ENCODE assay signal across 26 mouse cellular contexts in the genomic region with DNA sequence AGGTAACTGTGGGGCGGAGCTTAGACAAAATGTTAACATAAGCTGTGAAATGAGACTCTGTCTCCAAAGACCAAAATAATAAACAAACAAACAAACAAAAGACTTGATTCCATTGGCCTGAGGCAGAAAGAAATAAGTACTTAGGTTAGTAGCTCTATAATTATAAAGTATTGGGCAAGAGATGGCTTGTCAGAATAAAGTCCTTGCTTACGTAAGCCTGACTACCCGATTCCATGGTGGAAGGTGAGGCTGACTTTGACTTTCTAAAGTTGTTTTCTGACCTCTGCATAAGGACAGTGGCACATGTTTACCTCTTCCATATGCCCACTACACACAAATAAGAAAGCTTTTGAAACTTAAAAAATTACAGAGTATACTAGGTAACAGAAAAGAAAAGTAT.
"Had no signal": no experiment of that assay in that cellular context is flagged by ENCODE, and none has a peak within 500 bp of the region (broad histone marks: within the 10 kb centered on the region; RNA-seq: fewer than 3 reads in every experiment).

No protein-coding gene starts in this region.

- H3K9me3 ChIP-seq: embryonic facial prominence, embryonic 12.5 days; embryonic facial prominence, embryonic 13.5 days; embryonic facial prominence, embryonic 15.5 days; forebrain, embryonic 15.5 days had no signal

- DNase-seq: cerebellum, adult 9-10 months; cerebellum, adult 9-11 months; cerebellum, postnatal 10 days; cerebellum, postnatal 14 days; cerebellum, postnatal 25 days; cerebellum, postnatal 36 days; embryo, embryonic 11 days; forebrain, postnatal 0 days; gastrocnemius, adult 2 months; gastrocnemius, postnatal 10 days; gastrocnemius, postnatal 14 days; gastrocnemius, postnatal 25 days; gastrocnemius, postnatal 36 days; heart, adult 18-20 months; heart, adult 2 months had no signal

- ATAC-seq: forebrain, embryonic 13.5 days; forebrain, embryonic 14.5 days; forebrain, embryonic 15.5 days; forebrain, embryonic 16.5 days; forebrain, postnatal 0 days had no signal

- H3K4me1 ChIP-seq: embryonic facial prominence, embryonic 10.5 days; embryonic facial prominence, embryonic 12.5 days; embryonic facial prominence, embryonic 13.5 days; embryonic facial prominence, embryonic 15.5 days; forebrain, embryonic 10.5 days; forebrain, embryonic 12.5 days; forebrain, embryonic 13.5 days; forebrain, embryonic 15.5 days had no signal

- H3K36me3 ChIP-seq: embryonic facial prominence, embryonic 10.5 days; embryonic facial prominence, embryonic 12.5 days; embryonic facial prominence, embryonic 13.5 days; embryonic facial prominence, embryonic 15.5 days; forebrain, embryonic 10.5 days; forebrain, embryonic 12.5 days; forebrain, embryonic 15.5 days had no signal

- H3K27me3 ChIP-seq: embryonic facial prominence, embryonic 12.5 days; embryonic facial prominence, embryonic 13.5 days; embryonic facial prominence, embryonic 15.5 days; forebrain, embryonic 12.5 days; forebrain, embryonic 13.5 days; forebrain, embryonic 15.5 days had no signal

- H3K4me3 ChIP-seq: embryonic facial prominence, embryonic 10.5 days; embryonic facial prominence, embryonic 12.5 days; embryonic facial prominence, embryonic 13.5 days; embryonic facial prominence, embryonic 15.5 days; erythroblast, embryonic 14.5 days; forebrain, embryonic 10.5 days; forebrain, embryonic 12.5 days; forebrain, embryonic 13.5 days; forebrain, embryonic 15.5 days; gastrocnemius, adult 2 months; heart, adult 2 months had no signal

- H3K4me2 ChIP-seq: embryonic facial prominence, embryonic 12.5 days; embryonic facial prominence, embryonic 13.5 days; embryonic facial prominence, embryonic 15.5 days; forebrain, embryonic 12.5 days; forebrain, embryonic 13.5 days; forebrain, embryonic 15.5 days had no signal

- H3K27ac ChIP-seq: embryonic facial prominence, embryonic 10.5 days; embryonic facial prominence, embryonic 12.5 days; embryonic facial prominence, embryonic 13.5 days; embryonic facial prominence, embryonic 15.5 days; forebrain, embryonic 10.5 days; forebrain, embryonic 12.5 days; forebrain, embryonic 13.5 days; forebrain, embryonic 15.5 days; gastrocnemius, adult 2 months; heart, adult 2 months had no signal

- H3K9ac ChIP-seq: embryonic facial prominence, embryonic 12.5 days; embryonic facial prominence, embryonic 13.5 days; embryonic facial prominence, embryonic 15.5 days; forebrain, embryonic 12.5 days; forebrain, embryonic 13.5 days; forebrain, embryonic 15.5 days; forebrain, postnatal 0 days had no signal
